ENCODE assay signal across 23 mouse cellular contexts in the genomic region with DNA sequence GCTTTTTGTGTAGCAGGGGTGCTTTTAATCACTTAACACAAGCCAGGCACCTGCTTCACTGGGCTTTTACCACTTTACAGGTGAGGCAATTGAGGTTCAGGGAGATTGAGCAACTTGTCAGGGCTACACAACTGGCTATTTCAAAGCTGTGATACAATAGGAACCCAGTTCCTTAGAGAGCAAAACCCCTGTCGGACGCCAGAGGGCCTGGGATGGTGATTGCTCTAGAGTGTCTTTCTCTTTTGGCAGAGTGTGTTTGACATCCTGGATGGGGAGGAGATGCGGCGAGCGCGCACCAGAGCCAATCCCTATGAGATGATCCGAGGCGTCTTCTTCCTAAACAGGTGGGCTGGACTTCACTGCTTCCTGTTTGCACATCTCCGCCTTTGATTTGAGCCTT. TPM values are rescaled to one million over a fixed set of nuclear protein-coding genes. Genes with fewer than 3 reads are reported as not detected.
DNase-seq lines count a peak whose midpoint lies in the region; ATAC-seq and TF ChIP-seq lines count a peak whose summit lies in the region.
"Had no signal": no experiment of that assay in that cellular context is flagged by ENCODE, and none has a peak within 500 bp of the region (broad histone marks: within the 10 kb centered on the region; RNA-seq: fewer than 3 reads in every experiment).

No protein-coding gene starts in this region.

- TF ChIP-seq CTCF in liver, postnatal 0 days (IDR thresholded peaks at IDR 0.05; ENCODE audit: low read depth): 0 out of 2 replicates have a peak, but pooled peaks have one; percentile 5
- no peak for TF ChIP-seq CTCF in left cerebral cortex, adult 2 months (IDR thresholded peaks at IDR 0.05)

- H3K4me1 ChIP-seq in liver, postnatal 0 days (ENCODE audit: insufficient read depth): no peaks in the 10 kb centered on the region
- H3K4me1 ChIP-seq in liver, embryonic 11.5 days (replicated peaks; ENCODE audit: control insufficient read depth, insufficient read depth, low read length): peaks cover 32% of the 10 kb centered on the region
- H3K4me1 ChIP-seq: embryonic facial prominence, embryonic 12.5 days; embryonic facial prominence, embryonic 15.5 days had no signal

- no peak overlapping the region for H3K9ac ChIP-seq in liver, postnatal 0 days (replicated peaks)
- H3K9ac ChIP-seq in liver, embryonic 11.5 days (ENCODE audit: low read depth, low read length): no peak overlapping the region
- H3K9ac ChIP-seq: embryonic facial prominence, embryonic 12.5 days; embryonic facial prominence, embryonic 15.5 days; forebrain, postnatal 0 days; hindbrain, embryonic 13.5 days had no signal

- no peak overlapping the region for H3K4me3 ChIP-seq in liver, postnatal 0 days (ENCODE audit: low read depth, low read length)
- H3K4me3 ChIP-seq in liver, embryonic 11.5 days (ENCODE audit: low read depth, low read length): no peak overlapping the region
- no peak overlapping the region for H3K4me3 ChIP-seq in left cerebral cortex, adult 2 months
- H3K4me3 ChIP-seq: embryonic facial prominence, embryonic 12.5 days; embryonic facial prominence, embryonic 15.5 days; gastrocnemius, adult 2 months; hindbrain, embryonic 13.5 days had no signal

- 82% methylated on average over 9 of the region's 9 CpGs for WGBS in liver, postnatal 0 days (ENCODE audit: insufficient replicate concordance)
- WGBS in liver, embryonic 11.5 days: 94% methylated on average over 9 of the region's 9 CpGs

- TF ChIP-seq EP300 in liver, postnatal 0 days (IDR thresholded peaks at IDR 0.05; ENCODE audit: low read depth): no peak

- no peaks in the 10 kb centered on the region for H3K9me3 ChIP-seq in liver, postnatal 0 days (ENCODE audit: low read length)
- H3K9me3 ChIP-seq in liver, embryonic 11.5 days (ENCODE audit: control insufficient read depth, low read length): no peaks in the 10 kb centered on the region
- H3K9me3 ChIP-seq: embryonic facial prominence, embryonic 12.5 days; embryonic facial prominence, embryonic 15.5 days; hindbrain, embryonic 13.5 days had no signal

- 0 out of 2 replicates have a peak overlapping the region, but pooled peaks have one; percentile 44 for H3K27ac ChIP-seq in liver, postnatal 0 days (ENCODE audit: low read depth)
- no peak overlapping the region for H3K27ac ChIP-seq in liver, embryonic 11.5 days (ENCODE audit: low read depth, low read length)
- H3K27ac ChIP-seq in left cerebral cortex, adult 2 months: no peak overlapping the region
- H3K27ac ChIP-seq: embryonic facial prominence, embryonic 12.5 days; gastrocnemius, adult 2 months; hindbrain, embryonic 13.5 days had no signal

- DNase-seq in cerebellum, postnatal 14 days: peak; percentile 46 to 54
- DNase-seq in cerebellum, adult 9-11 months: no peak
- DNase-seq in liver, postnatal 0 days: no peak
- no peak for DNase-seq in liver, embryonic 11.5 days (ENCODE audit: low spot score)
- DNase-seq in R1 (ENCODE audit: low read depth, low spot score): peak; percentile 42
- DNase-seq in layer of hippocampus, adult 8-10 months (ENCODE audit: low spot score in 2 of 2): no peak
- DNase-seq in left cerebral cortex, adult 2 months (ENCODE audit: extremely low spot score in 1 of 2, low spot score in 2 of 2): no peak
- DNase-seq: adrenal gland, postnatal 10 days; adrenal gland, postnatal 36 days; cerebellum, adult 11 months; cerebellum, adult 2 months; forebrain, postnatal 0 days; gastrocnemius, adult 2 months; gastrocnemius, postnatal 14 days; heart, adult 11 months had no signal

- H3K36me3 ChIP-seq in liver, postnatal 0 days (replicated peaks; ENCODE audit: insufficient read depth, low read length): peaks cover 97% of the 10 kb centered on the region
- peaks cover 56% of the 10 kb centered on the region for H3K36me3 ChIP-seq in liver, embryonic 11.5 days (ENCODE audit: control insufficient read depth, insufficient read depth, low read length)

- H3K4me2 ChIP-seq in liver, postnatal 0 days (ENCODE audit: low read depth, low read length): no peak overlapping the region
- no peak overlapping the region for H3K4me2 ChIP-seq in liver, embryonic 11.5 days
- H3K4me2 ChIP-seq: embryonic facial prominence, embryonic 12.5 days; embryonic facial prominence, embryonic 15.5 days; heart, embryonic 11.5 days; hindbrain, embryonic 13.5 days had no signal

- intact Hi-C loops in left cerebral cortex, adult 2 months (cut with DNase I): no loop called here

- no peak for ATAC-seq in liver, postnatal 0 days
- no peak for ATAC-seq in liver, embryonic 11.5 days (replicated peaks; ENCODE audit: low FRiP score)
- peak; percentile 86 for ATAC-seq in megakaryocyte, adult 5-6 weeks (ENCODE audit: poor library complexity, severe bottlenecking)
- ATAC-seq: forebrain, embryonic 14.5 days; forebrain, postnatal 0 days; hindbrain, embryonic 16.5 days; inflammation-experienced regulatory T-cells, adult 6 months had no signal

- no peaks in the 10 kb centered on the region for H3K27me3 ChIP-seq in liver, postnatal 0 days (ENCODE audit: insufficient read depth, low read length)
- no peaks in the 10 kb centered on the region for H3K27me3 ChIP-seq in liver, embryonic 11.5 days (replicated peaks; ENCODE audit: control insufficient read depth, insufficient read depth, low read length)
- H3K27me3 ChIP-seq: embryonic facial prominence, embryonic 12.5 days; embryonic facial prominence, embryonic 15.5 days; hindbrain, embryonic 13.5 days had no signal

RNA-seq across cellular contexts. Expression of gene Cmtr1, which starts 21.3 kb away (rescaled TPM):
- 52.8 and 57.2 TPM in 2 replicates for polyA plus RNA-seq in liver, postnatal 0 days (2015; fragmentation: Nextera tagmentation; extraction: Ambion mirVana)
- 126 and 130 TPM in 2 replicates for polyA plus RNA-seq in liver, embryonic 11.5 days (2014; fragmentation: Nextera tagmentation; extraction: Ambion mirVana)
- 31.4 and 43.2 TPM in 2 replicates for total RNA-seq in megakaryocyte, adult 5-6 weeks (2015)
- 242 and 307 TPM in 2 replicates for total RNA-seq in megakaryocyte, adult 5-6 weeks (2017)
- 100 to 1,000 TPM; 108 to 142 (median 130) TPM for total RNA-seq in layer of hippocampus, adult 8-10 months (2022)
- total RNA-seq in left cerebral cortex, adult 2 months (2021): 100 to 1,000 TPM; 107 to 132 TPM

RNA-seq across cellular contexts. Expression of gene Ccdc167, which starts 35.2 kb away (rescaled TPM):
- 4.2 and 4.6 TPM in 2 replicates for polyA plus RNA-seq in liver, postnatal 0 days (2015; fragmentation: Nextera tagmentation; extraction: Ambion mirVana)
- polyA plus RNA-seq in liver, embryonic 11.5 days (2014; fragmentation: Nextera tagmentation; extraction: Ambion mirVana): 15.2 and 15.4 TPM in 2 replicates
- total RNA-seq in megakaryocyte, adult 5-6 weeks (2015): 14.0 and 17.2 TPM in 2 replicates
- total RNA-seq in megakaryocyte, adult 5-6 weeks (2017): 8.9 and 11.5 TPM in 2 replicates
- 10 to 100 TPM; 17.0 to 25.2 (median 23.1) TPM for total RNA-seq in layer of hippocampus, adult 8-10 months (2022)
- total RNA-seq in left cerebral cortex, adult 2 months (2021): 10 to 100 TPM; 13.9 to 17.3 TPM

Comparison
In these comparisons a context has a peak if more than half of its experiments do, and no peak if none do; other contexts are left out.
1. DNase-seq: peak in cerebellum, postnatal 14 days (2 of 2) and R1 (single experiment); none in cerebellum, adult 9-11 months (single experiment), liver, postnatal 0 days (single experiment), liver, embryonic 11.5 days (single experiment), layer of hippocampus, adult 8-10 months (0 of 2) and left cerebral cortex, adult 2 months (0 of 2).